Mouse (Mus musculus): ENCODE results near the gene Scamp4. TPM values are rescaled to one million over a fixed set of nuclear protein-coding genes. Genes with fewer than 3 reads are reported as not detected.
"Not testable (repeated sequence)": the region's sequence is repeated elsewhere in the genome, so short reads cannot be mapped to it uniquely, and the experiment has no call there.

The Scamp4 gene
- total RNA-seq, 2 experiments from 2014 or later, result 19.7 to 22.1 TPM

GRCm38 (mm10) chr10:80577195-80578130 lies 25.2 kb upstream of the Scamp4 start, which contains the start of gene Klf16:
Gene Klf16, minus strand, starts transcription at chr10:80577321.
- intact Hi-C loops (cut with DNase I), result loop anchor here (1.0 to 2.0 kb wide), 3 partner anchors 25 to 81 kb away; partner anchors contain the start of genes Adat3, Csnk1g2 and Scamp4

GRCm38 (mm10) chr10:80578131-80578750 lies 24.4 kb upstream of the Scamp4 start:
- intact Hi-C loops (cut with DNase I), result loop anchor here (1.0 to 2.0 kb wide), 3 partner anchors 25 to 80 kb away; partner anchors contain the start of genes Adat3, Csnk1g2 and Scamp4
- DNase-seq, result peak; percentile 84 to 85

More at GRCm38 (mm10) chr10:80577195-80578130, 25.2 kb upstream of the Scamp4 start, which contains the start of gene Klf16:
- DNase-seq, result peak; percentile 98 to 100

GRCm38 (mm10) chr10:80578911-80579310 lies 23.8 kb upstream of the Scamp4 start:
- intact Hi-C loops (cut with DNase I), result loop anchor here (1.0 to 2.0 kb wide), 3 partner anchors 24 to 79 kb away; partner anchors contain the start of genes Adat3, Csnk1g2 and Scamp4
- peak in 1 of 2 experiments; percentile 53 for DNase-seq

- DNase-seq, result no peak
- intact Hi-C loops (cut with DNase I), result no loop called here
Measured at GRCm38 (mm10) chr10:80583047-80583446, 19.6 kb upstream of the Scamp4 start.

GRCm38 (mm10) chr10:80584045-80584488 lies 18.6 kb upstream of the Scamp4 start:
- peak in 1 of 2 experiments; percentile 34 for DNase-seq
- intact Hi-C loops (cut with DNase I), result no loop called here

- intact Hi-C loops (cut with DNase I), result no loop called here
- DNase-seq, result no peak
Measured at GRCm38 (mm10) chr10:80584642-80585552, 17.8 kb upstream of the Scamp4 start.

GRCm38 (mm10) chr10:80585581-80585980 lies 17.1 kb upstream of the Scamp4 start:
- intact Hi-C loops (cut with DNase I), result no loop called here

GRCm38 (mm10) chr10:80586407-80587304 lies 16.0 kb upstream of the Scamp4 start:
- intact Hi-C loops (cut with DNase I), result no loop called here

More at GRCm38 (mm10) chr10:80585581-80585980, 17.1 kb upstream of the Scamp4 start:
- no peak for DNase-seq

GRCm38 (mm10) chr10:80587305-80587657 lies 15.4 kb upstream of the Scamp4 start:
- peak; percentile 49 to 50 for DNase-seq
- intact Hi-C loops (cut with DNase I), result no loop called here

More at GRCm38 (mm10) chr10:80586407-80587304, 16.0 kb upstream of the Scamp4 start:
- DNase-seq, result peak in 1 of 2 experiments; percentile 32

GRCm38 (mm10) chr10:80589127-80589878 lies 13.4 kb upstream of the Scamp4 start:
- DNase-seq, result no peak
- intact Hi-C loops (cut with DNase I), result no loop called here

- intact Hi-C loops (cut with DNase I), result no loop called here
- peak; percentile 93 to 94 for DNase-seq
Measured at GRCm38 (mm10) chr10:80589879-80590854, 12.5 kb upstream of the Scamp4 start, which contains the start of gene Abhd17a. Gene Abhd17a, minus strand, starts transcription at chr10:80590341.

GRCm38 (mm10) chr10:80596318-80596717 lies 6.4 kb upstream of the Scamp4 start:
- intact Hi-C loops (cut with DNase I), result no loop called here
- DNase-seq, result no peak

- intact Hi-C loops (cut with DNase I), result loop anchor here (2.0 kb wide), 1 partner anchor 25 kb away; no protein-coding TSS in a partner anchor
- DNase-seq, result no peak
Measured at GRCm38 (mm10) chr10:80603364-80603763, 692 bp downstream of the Scamp4 start.

- no peak for DNase-seq
- intact Hi-C loops (cut with DNase I), result no loop called here
Measured at GRCm38 (mm10) chr10:80604001-80604509, 1.4 kb downstream of the Scamp4 start.

GRCm38 (mm10) chr10:80604988-80605387 lies 2.3 kb downstream of the Scamp4 start:
- intact Hi-C loops (cut with DNase I), result no loop called here
- no peak for DNase-seq

- intact Hi-C loops (cut with DNase I); DNase-seq: not testable (repeated sequence)
Measured at GRCm38 (mm10) chr10:80605721-80606120, 3.0 kb downstream of the Scamp4 start, which contains the start of gene Gm49322. Gene Gm49322, plus strand, starts transcription at chr10:80606021.
